Mouse (Mus musculus) heart, embryonic 11.5 days (tissue): ENCODE measurements around the gene Cst7. TPM values are rescaled to one million over a fixed set of nuclear protein-coding genes. Genes with fewer than 3 reads are reported as not detected.
"Not testable (repeated sequence)": the region's sequence is repeated elsewhere in the genome, so short reads cannot be mapped to it uniquely, and the experiment has no call there.

Experiments used
- ATAC-seq: fragments of 200-750 bp; cut with Nextera tagmentation; replicated peaks from 2 replicates; pipeline ENCODE4 v1.8.0; 2017; ENCODE audit warnings: moderate library complexity; ENCODE audit not compliant: insufficient number of reproducible peaks, low FRiP score, low TSS enrichment
- H3K27ac ChIP-seq: fragments of 300-500 bp; sonication (generic); 2 replicates; pipeline ENCODE4 v1.5.1; 2014; ENCODE audit warnings: mild to moderate bottlenecking, low read depth, low read length
- H3K27me3 ChIP-seq: fragments of 300-500 bp; sonication (generic); 2 replicates; pipeline ENCODE4 v1.6.1; 2014; ENCODE audit warnings: mild to moderate bottlenecking, low read length, mixed read lengths; ENCODE audit not compliant: control insufficient read depth, insufficient read depth
- H3K36me3 ChIP-seq: fragments of 300-500 bp; sonication (generic); 2 replicates; pipeline ENCODE4 v1.6.1; 2014; ENCODE audit warnings: mild to moderate bottlenecking, low read length, moderate library complexity, mixed read lengths; ENCODE audit not compliant: control insufficient read depth, insufficient read depth
- H3K4me1 ChIP-seq: fragments of 300-500 bp; sonication (generic); 2 replicates; pipeline ENCODE4 v1.6.1; 2014; ENCODE audit warnings: low read length; ENCODE audit not compliant: control insufficient read depth, insufficient read depth
- H3K4me2 ChIP-seq: fragments of 300-500 bp; sonication (generic); 2 replicates; pipeline ENCODE4 v1.6.1; 2014; ENCODE audit warnings: mild to moderate bottlenecking, moderate library complexity
- H3K4me3 ChIP-seq: fragments of 300-500 bp; sonication (generic); 2 replicates; pipeline ENCODE4 v1.5.1; 2014; ENCODE audit warnings: low read depth, low read length
- H3K9ac ChIP-seq: fragments of 300-500 bp; sonication (generic); 2 replicates; pipeline ENCODE4 v1.6.1; 2014; ENCODE audit warnings: mild to moderate bottlenecking, low read depth, low read length, moderate library complexity
- H3K9me3 ChIP-seq: fragments of 300-500 bp; sonication (generic); replicated peaks from 2 replicates; pipeline ENCODE4 v1.6.1; 2016; ENCODE audit warnings: low read length; ENCODE audit not compliant: control insufficient read depth
- WGBS: fragments of 180-500 bp; shearing (Covaris S2); extraction: QIAGEN DNeasy Blood & Tissue Kit; methylation state at CpG from one replicate; pipeline ENCODE4 v1.1.7; 2014; ENCODE audit not compliant: insufficient replicate concordance; 5-methylcytosine and 5-hydroxymethylcytosine counted together
- polyA plus RNA-seq: library from polyadenylated mRNA; unstranded; fragments of >200 nt; fragmentation: Nextera tagmentation; extraction: Ambion mirVana; gene quantifications from 2 replicates; pipeline ENCODE4 v1.2.1, GENCODE M21; 2014

Gene Cst7
- polyA plus RNA-seq: 0.38 and 0.59 TPM in 2 replicates

DNA sequence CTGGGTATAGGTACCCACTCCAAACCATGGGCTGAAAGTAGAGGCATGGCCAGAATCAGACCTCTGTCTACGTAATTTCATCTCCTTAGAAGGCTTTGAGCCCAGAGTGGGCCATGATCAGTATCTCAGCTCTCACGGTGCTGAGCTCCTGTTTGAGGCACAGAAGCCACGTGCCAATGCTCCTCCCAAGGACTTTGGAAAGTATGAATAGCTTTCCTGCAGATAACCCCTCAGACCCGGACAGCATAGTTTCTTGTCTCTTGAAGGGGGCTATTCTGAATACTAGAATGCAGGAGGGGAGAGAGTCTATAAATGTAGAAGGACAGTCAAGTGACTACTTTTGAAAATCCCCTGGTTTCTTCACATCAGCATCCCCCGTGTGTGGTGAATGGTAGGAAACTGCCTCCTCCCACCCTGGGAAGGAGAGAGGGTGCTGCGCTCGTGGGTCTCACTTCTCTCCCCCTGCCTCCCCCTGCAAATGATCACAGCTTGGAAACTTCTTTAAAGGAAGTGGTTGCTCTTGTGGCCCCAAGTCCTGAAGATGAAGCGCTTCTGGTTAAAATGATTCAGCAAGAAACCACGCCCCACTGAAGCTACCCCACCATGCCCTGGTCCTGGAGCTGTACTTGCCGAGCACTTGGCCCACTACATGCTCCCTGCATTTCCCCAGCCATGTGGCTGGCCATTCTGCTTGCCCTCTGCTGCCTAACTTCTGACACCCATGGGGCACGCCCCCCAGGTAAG is at the start of gene Cst7:
Gene Cst7 (plus strand): TSS at position 569 of the 744 bp plus-strand sequence.
- 59% methylated on average over 11 of the region's 11 CpGs for WGBS
- H3K27ac ChIP-seq: no peak within 1 kb of the TSS
- no peaks in the 10 kb centered on the region for H3K36me3 ChIP-seq
- no peak within 1 kb of the TSS for H3K4me2 ChIP-seq
- no peaks in the 10 kb centered on the region for H3K9me3 ChIP-seq
- no peaks in the 10 kb centered on the region for H3K27me3 ChIP-seq
- H3K9ac ChIP-seq: no peak within 1 kb of the TSS
- no peak within 1 kb of the TSS for H3K4me3 ChIP-seq
- no peak for ATAC-seq
- no peaks in the 10 kb centered on the region for H3K4me1 ChIP-seq

DNA sequence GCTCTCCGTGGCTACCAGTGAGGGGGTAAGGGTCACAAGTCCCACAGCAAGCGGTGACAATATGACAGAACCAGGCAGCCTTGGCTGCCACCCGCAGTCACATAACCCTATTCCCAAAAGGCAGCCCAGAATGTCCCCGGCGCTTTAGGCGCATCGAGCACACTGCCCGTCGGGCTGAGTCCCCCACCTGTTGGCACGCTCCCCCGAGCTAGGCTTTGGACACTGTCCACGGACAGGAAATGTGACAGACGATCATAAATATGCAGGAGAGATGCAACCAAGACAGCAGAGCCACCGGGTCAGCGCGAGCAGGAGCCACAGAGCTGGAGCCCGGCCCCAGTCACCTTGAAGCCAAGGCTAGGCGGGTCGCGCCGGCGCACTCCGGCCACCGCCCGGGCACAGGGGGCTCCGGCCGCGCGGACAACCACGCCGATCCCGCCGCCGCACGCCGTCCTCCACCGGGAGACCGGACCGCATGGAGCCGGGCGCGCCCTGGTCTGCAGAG is 44.5 kb upstream of the Cst7 start:
- Histone ChIP-seq H3K4me2 (peak overlapping the region; percentile 82), H3K9me3 (no peaks in the 10 kb centered on the region), H3K27ac (no peak overlapping the region), H3K27me3 (peaks cover 15% of the 10 kb centered on the region), H3K36me3 (no peaks in the 10 kb centered on the region), H3K9ac (peak overlapping the region; percentile 58; the same call in 1 of the 2 replicates), H3K4me1 (no peaks in the 10 kb centered on the region), H3K4me3 (peak overlapping the region; percentile 43)
- 2% methylated on average over 42 of the region's 42 CpGs for WGBS
- peak; percentile 55; the same call in 1 of the 2 replicates for ATAC-seq

DNA sequence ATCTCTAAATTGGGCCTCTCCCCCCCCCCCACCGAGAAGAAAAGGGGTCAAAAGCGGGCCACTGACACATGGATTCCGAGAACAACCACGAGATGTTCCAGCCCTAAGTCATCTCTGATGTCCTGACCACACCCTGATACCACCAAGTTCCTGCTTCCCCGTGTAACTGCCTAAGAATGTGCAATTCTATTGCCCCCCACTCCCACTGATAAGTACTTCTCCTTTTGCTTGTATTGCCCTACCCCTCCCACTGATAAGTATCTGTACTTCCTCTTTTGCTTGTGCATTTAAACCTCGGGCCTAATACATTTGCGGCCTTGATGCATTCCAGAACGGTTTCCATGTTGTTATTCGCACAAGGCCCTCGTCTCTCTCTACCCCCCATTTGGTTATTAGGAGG is 20.6 kb upstream of the Cst7 start:
- H3K4me3 ChIP-seq, H3K9me3 ChIP-seq, H3K36me3 ChIP-seq, H3K9ac ChIP-seq, H3K27ac ChIP-seq, H3K27me3 ChIP-seq, ATAC-seq, H3K4me2 ChIP-seq, H3K4me1 ChIP-seq: not testable (repeated sequence)
- WGBS: 76% methylated on average over 10 of the region's 10 CpGs

DNA sequence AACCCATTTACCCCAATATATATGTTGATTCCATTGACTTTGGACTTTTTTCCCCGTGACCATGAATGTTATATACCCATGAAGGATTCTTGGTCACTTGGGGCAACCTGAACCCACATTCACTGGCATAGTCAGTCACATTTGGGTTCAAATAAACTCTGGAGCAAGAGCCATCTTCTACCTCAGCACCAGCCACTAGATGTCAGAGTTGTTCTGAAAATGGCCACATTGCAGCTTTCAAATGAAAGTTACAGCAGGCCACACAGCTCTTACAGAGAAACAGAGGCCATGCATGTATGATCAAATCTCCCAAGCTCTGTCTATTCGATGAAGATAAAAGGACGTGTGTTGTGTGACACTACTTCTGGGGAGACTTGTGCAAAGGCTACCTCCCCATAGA is 11.6 kb upstream of the Cst7 start:
- 47% methylated on average over 3 of the region's 3 CpGs for WGBS
- Histone ChIP-seq H3K27me3 (no peaks in the 10 kb centered on the region), H3K27ac (no peak overlapping the region), H3K4me1 (no peaks in the 10 kb centered on the region), H3K9ac (no peak overlapping the region), H3K36me3 (no peaks in the 10 kb centered on the region), H3K9me3 (no peaks in the 10 kb centered on the region), H3K4me2 (no peak overlapping the region), H3K4me3 (no peak overlapping the region)
- no peak for ATAC-seq

- no peak for ATAC-seq
Measured at GRCm38 (mm10) chr2:150567051-150567450, 3.2 kb upstream of the Cst7 start.

DNA sequence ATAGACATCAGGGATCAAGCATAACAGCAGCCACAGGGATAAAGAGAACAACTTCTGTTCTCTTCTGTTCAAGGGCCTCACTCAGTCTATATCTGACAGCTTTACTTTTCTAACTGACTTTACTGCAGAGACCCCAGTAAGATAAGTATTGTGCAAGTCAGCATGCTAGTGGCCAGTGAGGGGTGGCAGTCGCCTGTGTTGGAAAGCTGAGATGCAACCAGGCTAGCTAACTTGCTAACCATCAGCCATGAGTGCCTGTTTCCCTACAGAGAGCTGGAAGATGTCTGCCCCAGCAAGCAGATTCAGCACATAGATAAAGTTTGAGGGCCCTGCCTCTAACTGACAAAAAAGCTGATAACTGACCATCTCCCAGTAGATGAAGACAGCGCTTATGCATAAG is 546 bp downstream of the Cst7 start:
- no peaks in the 10 kb centered on the region for H3K9me3 ChIP-seq
- H3K4me2 ChIP-seq: no peak overlapping the region
- 79% methylated on average over 2 of the region's 2 CpGs for WGBS
- no peaks in the 10 kb centered on the region for H3K36me3 ChIP-seq
- ATAC-seq: no peak
- H3K27me3 ChIP-seq: no peaks in the 10 kb centered on the region
- H3K9ac ChIP-seq: no peak overlapping the region
- H3K4me1 ChIP-seq: no peaks in the 10 kb centered on the region
- no peak overlapping the region for H3K27ac ChIP-seq
- no peak overlapping the region for H3K4me3 ChIP-seq

More at GRCm38 (mm10) chr2:150567051-150567450, 3.2 kb upstream of the Cst7 start:
- Histone ChIP-seq H3K27me3 (no peaks in the 10 kb centered on the region), H3K27ac (no peak overlapping the region), H3K36me3 (no peaks in the 10 kb centered on the region), H3K4me2 (no peak overlapping the region), H3K4me3 (no peak overlapping the region), H3K9me3 (no peaks in the 10 kb centered on the region), H3K4me1 (no peaks in the 10 kb centered on the region), H3K9ac (no peak overlapping the region)
- 58% methylated on average over 2 of the region's 2 CpGs for WGBS

GRCm38 (mm10) chr2:150572463-150572862 is 2.2 kb downstream of the Cst7 start:
- Histone ChIP-seq H3K9me3 (no peaks in the 10 kb centered on the region), H3K27ac (no peak overlapping the region), H3K4me1 (no peaks in the 10 kb centered on the region), H3K4me2 (no peak overlapping the region), H3K27me3 (no peaks in the 10 kb centered on the region), H3K36me3 (no peaks in the 10 kb centered on the region), H3K9ac (no peak overlapping the region), H3K4me3 (no peak overlapping the region)
- ATAC-seq: no peak
- 80% methylated on average over 3 of the region's 3 CpGs for WGBS

GRCm38 (mm10) chr2:150576256-150576655 is 6.0 kb downstream of the Cst7 start:
- H3K27me3 ChIP-seq: no peaks in the 10 kb centered on the region
- H3K36me3 ChIP-seq: no peaks in the 10 kb centered on the region
- H3K4me3 ChIP-seq: no peak overlapping the region
- no peak overlapping the region for H3K4me2 ChIP-seq
- H3K9ac ChIP-seq: no peak overlapping the region
- H3K9me3 ChIP-seq: no peaks in the 10 kb centered on the region
- H3K27ac ChIP-seq: no peak overlapping the region
- H3K4me1 ChIP-seq: no peaks in the 10 kb centered on the region
- WGBS: 80% methylated on average over 1 of the region's 1 CpGs
- no peak for ATAC-seq

GRCm38 (mm10) chr2:150578603-150579002 is 8.4 kb downstream of the Cst7 start:
- no peak for ATAC-seq
- 75% methylated on average over 5 of the region's 5 CpGs for WGBS

More at GRCm38 (mm10) chr2:150578603-150579002, 8.4 kb downstream of the Cst7 start:
- H3K27me3 ChIP-seq: no peaks in the 10 kb centered on the region
- H3K9me3 ChIP-seq: no peaks in the 10 kb centered on the region
- no peak overlapping the region for H3K27ac ChIP-seq
- H3K4me1 ChIP-seq: no peaks in the 10 kb centered on the region
- no peaks in the 10 kb centered on the region for H3K36me3 ChIP-seq
- no peak overlapping the region for H3K4me2 ChIP-seq
- no peak overlapping the region for H3K9ac ChIP-seq
- H3K4me3 ChIP-seq: no peak overlapping the region
